Mouse (Mus musculus) mouse embryonic stem cell (cell line): Measurements from ENCODE around the gene Trak1.

Experiments used
- in situ Hi-C, 2 experiments: fragments of 300-500 bp; cut with MboI; formaldehyde crosslinking; loops; 1 replicate in 1 of 2; 3 replicates in 1 of 2; pipeline ENCODE4 v1.14.3; 2019 to 2020; ENCODE audit warnings: low sequenced_read_pairs in 2 of 2, low pct_unique_long_range_greater_than_20kb in 1 of 2, mixed read lengths in 1 of 2; ENCODE audit not compliant: unreplicated experiment in 1 of 2

Trak1 gene

GRCm38 (mm10) chr9:121336324-121336946 lies 39.1 kb downstream of the Trak1 start:
- in situ Hi-C loops: loop anchor here (5.0 kb wide), 1 partner anchor 34 kb away; no protein-coding TSS in a partner anchor

GRCm38 (mm10) chr9:121337216-121337937 lies 40.1 kb downstream of the Trak1 start:
- in situ Hi-C loops: loop anchor here (5.0 kb wide), 1 partner anchor 35 kb away; no protein-coding TSS in a partner anchor

- in situ Hi-C loops: loop anchor here (5.0 kb wide), 1 partner anchor 36 kb away; no protein-coding TSS in a partner anchor
Measured at GRCm38 (mm10) chr9:121337938-121338289, 40.6 kb downstream of the Trak1 start.

- in situ Hi-C loops: no loop called here
Measured at GRCm38 (mm10) chr9:121341832-121342231, 44.5 kb downstream of the Trak1 start.

- in situ Hi-C loops: no loop called here
Measured at GRCm38 (mm10) chr9:121342510-121343110, 45.3 kb downstream of the Trak1 start.

- in situ Hi-C loops: no loop called here
Measured at GRCm38 (mm10) chr9:121343122-121343876, 46.0 kb downstream of the Trak1 start.

GRCm38 (mm10) chr9:121344344-121344743 lies 47.0 kb downstream of the Trak1 start:
- in situ Hi-C loops: no loop called here

- in situ Hi-C loops: no loop called here
Measured at GRCm38 (mm10) chr9:121345427-121346130, 48.3 kb downstream of the Trak1 start.

- in situ Hi-C loops: no loop called here
Measured at GRCm38 (mm10) chr9:121346635-121347034, 49.3 kb downstream of the Trak1 start.

GRCm38 (mm10) chr9:121347981-121348380 lies 50.7 kb downstream of the Trak1 start:
- in situ Hi-C loops: no loop called here

- in situ Hi-C loops: no loop called here
Measured at GRCm38 (mm10) chr9:121348476-121348875, 51.2 kb downstream of the Trak1 start.

GRCm38 (mm10) chr9:121349111-121349510 lies 51.8 kb downstream of the Trak1 start:
- in situ Hi-C loops: no loop called here

GRCm38 (mm10) chr9:121350601-121351000 lies 53.3 kb downstream of the Trak1 start:
- in situ Hi-C loops: no loop called here

GRCm38 (mm10) chr9:121351388-121352078 lies 54.2 kb downstream of the Trak1 start:
- in situ Hi-C loops: no loop called here

GRCm38 (mm10) chr9:121352131-121352606 lies 54.9 kb downstream of the Trak1 start:
- in situ Hi-C loops: no loop called here

GRCm38 (mm10) chr9:121352726-121353125 lies 55.4 kb downstream of the Trak1 start:
- in situ Hi-C loops: no loop called here

- in situ Hi-C loops: no loop called here
Measured at GRCm38 (mm10) chr9:121354792-121355390, 57.6 kb downstream of the Trak1 start.
